Mouse (Mus musculus) stomach, embryonic 14.5 days (tissue): ENCODE measurements around the gene Ntrk2. TPM values are rescaled to one million over a fixed set of nuclear protein-coding genes. Genes with fewer than 3 reads are reported as not detected.

Source experiments
- ATAC-seq: fragments of 200-750 bp; cut with Nextera tagmentation; 2 replicates; pipeline ENCODE4 v1.8.0; 2017; ENCODE audit warnings: low read depth, moderate TSS enrichment; ENCODE audit not compliant: insufficient number of reproducible peaks, insufficient read depth, low FRiP score
- H3K27ac ChIP-seq: fragments of 300-500 bp; sonication (generic); 2 replicates; pipeline ENCODE4 v1.5.1; 2014; ENCODE audit warnings: mild to moderate bottlenecking, low read length, moderate library complexity, mixed read lengths
- H3K27me3 ChIP-seq: fragments of 300-500 bp; sonication (generic); 2 replicates; pipeline ENCODE4 v1.6.1; 2014; ENCODE audit warnings: low read length, control low read depth, mixed read lengths; ENCODE audit not compliant: control insufficient read depth, insufficient read depth
- H3K36me3 ChIP-seq: fragments of 300-500 bp; sonication (generic); 2 replicates; pipeline ENCODE4 v1.6.1; 2014; ENCODE audit warnings: mild to moderate bottlenecking, control low read depth, low read length, moderate library complexity, mixed read lengths; ENCODE audit not compliant: control insufficient read depth, insufficient read depth
- H3K4me1 ChIP-seq: fragments of 300-500 bp; sonication (generic); 2 replicates; pipeline ENCODE4 v1.6.1; 2014; ENCODE audit warnings: low read length, control low read depth, mixed read lengths; ENCODE audit not compliant: control insufficient read depth, insufficient read depth
- H3K4me2 ChIP-seq: fragments of 300-500 bp; sonication (generic); replicated peaks from 2 replicates; pipeline ENCODE4 v1.6.1; 2014; ENCODE audit warnings: low read depth, low read length, control low read depth
- H3K4me3 ChIP-seq: fragments of 300-500 bp; sonication (generic); 2 replicates; pipeline ENCODE4 v1.5.1; 2014; ENCODE audit warnings: low read depth, low read length, control low read depth
- H3K9ac ChIP-seq: fragments of 300-500 bp; sonication (generic); replicated peaks from 2 replicates; pipeline ENCODE4 v1.6.1; 2014; ENCODE audit warnings: low read depth, mild to moderate bottlenecking, control low read depth, low read length, moderate library complexity, mixed read lengths
- H3K9me3 ChIP-seq: fragments of 300-500 bp; sonication (generic); 2 replicates; pipeline ENCODE4 v1.6.1; 2016; ENCODE audit warnings: low read depth, low read length, control low read depth; ENCODE audit not compliant: control insufficient read depth
- WGBS: fragments of 180-500 bp; shearing (Covaris S2); extraction: QIAGEN DNeasy Blood & Tissue Kit; methylation state at CpG from one replicate; pipeline ENCODE4 v1.1.7; 2014; 5-methylcytosine and 5-hydroxymethylcytosine counted together
- polyA plus RNA-seq: library from polyadenylated mRNA; unstranded; fragments of >200 nt; fragmentation: Nextera tagmentation; extraction: Ambion mirVana; gene quantifications from 2 replicates; pipeline ENCODE4 v1.2.1, GENCODE M21; 2014

Gene Ntrk2
- polyA plus RNA-seq, 1 experiment from 2014 or later, result 2.3 TPM

- Histone ChIP-seq H3K27ac (no peak overlapping the region), H3K36me3 (no peaks in the 10 kb centered on the region), H3K4me3 (no peak overlapping the region), H3K4me2 (no peak overlapping the region), H3K9me3 (no peaks in the 10 kb centered on the region), H3K4me1 (no peaks in the 10 kb centered on the region), H3K9ac (no peak overlapping the region), H3K27me3 (no peaks in the 10 kb centered on the region)
- WGBS, result 58% methylated on average over 8 of the region's 8 CpGs
- ATAC-seq, result no peak
Measured at GRCm38 (mm10) chr13:59173840-59174239, 367.5 kb downstream of the Ntrk2 start.

GRCm38 (mm10) chr13:59176021-59176420, 369.7 kb downstream of the Ntrk2 start:
- H3K4me3 ChIP-seq, result no peak overlapping the region
- no peaks in the 10 kb centered on the region for H3K36me3 ChIP-seq
- H3K9ac ChIP-seq, result no peak overlapping the region
- 75% methylated on average over 3 of the region's 3 CpGs for WGBS
- H3K4me1 ChIP-seq, result no peaks in the 10 kb centered on the region
- H3K27ac ChIP-seq, result no peak overlapping the region
- no peaks in the 10 kb centered on the region for H3K9me3 ChIP-seq
- no peak for ATAC-seq
- no peaks in the 10 kb centered on the region for H3K27me3 ChIP-seq
- H3K4me2 ChIP-seq, result no peak overlapping the region

DNA sequence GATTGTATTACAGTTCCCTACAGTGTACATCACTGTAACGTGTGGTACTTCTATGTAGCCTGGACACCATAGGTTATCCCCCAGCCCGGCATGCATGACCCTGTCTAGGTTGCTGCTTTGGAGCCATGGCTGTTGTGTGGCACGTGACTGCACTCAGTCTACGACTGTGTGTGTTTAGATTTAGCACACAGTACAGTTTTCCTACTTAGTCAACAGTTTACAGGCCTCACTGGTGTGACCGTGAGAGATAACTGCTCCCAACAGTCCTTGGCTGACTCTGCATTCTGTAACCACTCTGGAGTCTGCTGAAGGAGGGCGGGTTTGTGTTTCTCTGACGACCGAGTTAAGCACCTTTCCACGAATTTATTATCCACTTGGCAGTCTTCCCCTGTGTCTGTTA, 370.1 kb downstream of the Ntrk2 start:
- Histone ChIP-seq H3K27ac (no peak overlapping the region), H3K4me2 (no peak overlapping the region), H3K27me3 (no peaks in the 10 kb centered on the region), H3K9me3 (no peaks in the 10 kb centered on the region), H3K36me3 (no peaks in the 10 kb centered on the region), H3K4me3 (no peak overlapping the region), H3K9ac (no peak overlapping the region), H3K4me1 (no peaks in the 10 kb centered on the region)
- 66% methylated on average over 9 of the region's 9 CpGs for WGBS
- ATAC-seq, result no peak

DNA sequence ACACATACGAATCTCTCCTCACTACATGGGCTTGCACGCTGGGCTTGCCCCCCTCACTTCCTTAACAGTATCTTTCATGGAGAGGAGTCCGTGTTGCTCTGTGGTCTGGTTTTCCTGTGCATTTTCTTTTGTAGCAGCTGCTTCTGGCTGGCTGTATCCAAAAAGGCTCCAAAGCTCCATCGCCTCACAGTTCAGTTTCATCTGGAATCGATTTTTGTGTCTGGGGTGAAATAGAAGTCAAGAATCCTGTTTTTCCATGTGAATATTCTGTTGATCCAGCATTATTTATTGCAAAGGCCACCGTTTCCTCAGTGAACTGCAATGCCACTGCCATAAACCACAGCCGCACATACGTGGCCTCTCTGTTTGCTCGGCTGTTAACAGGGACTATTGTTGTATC, 370.6 kb downstream of the Ntrk2 start:
- Histone ChIP-seq H3K4me1 (no peaks in the 10 kb centered on the region), H3K36me3 (no peaks in the 10 kb centered on the region), H3K27me3 (no peaks in the 10 kb centered on the region), H3K9ac (no peak overlapping the region), H3K4me2 (no peak overlapping the region), H3K4me3 (no peak overlapping the region), H3K9me3 (no peaks in the 10 kb centered on the region), H3K27ac (no peak overlapping the region)
- no peak for ATAC-seq
- 63% methylated on average over 9 of the region's 9 CpGs for whole genome bisulfite sequencing

- no peak overlapping the region for H3K4me2 ChIP-seq
- 83% methylated on average over 4 of the region's 4 CpGs for WGBS
- H3K36me3 ChIP-seq, result no peaks in the 10 kb centered on the region
- no peaks in the 10 kb centered on the region for H3K27me3 ChIP-seq
- H3K9me3 ChIP-seq, result no peaks in the 10 kb centered on the region
- no peak overlapping the region for H3K4me3 ChIP-seq
- no peak overlapping the region for H3K9ac ChIP-seq
- no peak overlapping the region for H3K27ac ChIP-seq
- H3K4me1 ChIP-seq, result no peaks in the 10 kb centered on the region
- ATAC-seq, result no peak
Measured at GRCm38 (mm10) chr13:59179986-59180385, 373.6 kb downstream of the Ntrk2 start.

DNA sequence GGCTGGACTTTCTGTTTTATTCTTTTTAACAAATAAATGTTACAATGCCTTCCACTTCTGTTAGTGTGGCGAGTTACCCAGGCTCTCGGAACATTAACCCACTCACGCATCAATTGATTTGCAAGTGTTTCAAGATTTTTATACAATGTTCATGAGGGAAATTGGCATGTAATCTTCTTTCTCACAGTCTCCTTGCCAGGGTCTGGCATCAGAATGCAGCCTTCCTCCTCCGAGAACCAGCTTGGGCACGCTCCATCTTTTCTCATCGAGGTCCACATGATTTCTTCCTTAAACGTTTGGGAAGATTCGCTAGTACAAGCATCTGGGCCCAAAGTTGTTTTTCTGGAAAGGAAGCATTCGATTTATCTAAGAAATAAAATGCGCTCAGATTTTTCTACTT, 374.4 kb downstream of the Ntrk2 start:
- Histone ChIP-seq H3K9ac (no peak overlapping the region), H3K27ac (no peak overlapping the region), H3K36me3 (no peaks in the 10 kb centered on the region), H3K4me2 (no peak overlapping the region), H3K4me3 (no peak overlapping the region), H3K4me1 (no peaks in the 10 kb centered on the region), H3K9me3 (no peaks in the 10 kb centered on the region), H3K27me3 (no peaks in the 10 kb centered on the region)
- ATAC-seq, result no peak
- WGBS, result 83% methylated on average over 10 of the region's 10 CpGs

- WGBS, result 64% methylated on average over 16 of the region's 16 CpGs
- Histone ChIP-seq H3K4me3 (no peak overlapping the region), H3K27me3 (no peaks in the 10 kb centered on the region), H3K27ac (no peak overlapping the region), H3K4me1 (no peaks in the 10 kb centered on the region), H3K9me3 (no peaks in the 10 kb centered on the region), H3K4me2 (no peak overlapping the region), H3K36me3 (no peaks in the 10 kb centered on the region), H3K9ac (no peak overlapping the region)
- no peak for ATAC-seq
Measured at GRCm38 (mm10) chr13:59181188-59181947, 375.0 kb downstream of the Ntrk2 start.

DNA sequence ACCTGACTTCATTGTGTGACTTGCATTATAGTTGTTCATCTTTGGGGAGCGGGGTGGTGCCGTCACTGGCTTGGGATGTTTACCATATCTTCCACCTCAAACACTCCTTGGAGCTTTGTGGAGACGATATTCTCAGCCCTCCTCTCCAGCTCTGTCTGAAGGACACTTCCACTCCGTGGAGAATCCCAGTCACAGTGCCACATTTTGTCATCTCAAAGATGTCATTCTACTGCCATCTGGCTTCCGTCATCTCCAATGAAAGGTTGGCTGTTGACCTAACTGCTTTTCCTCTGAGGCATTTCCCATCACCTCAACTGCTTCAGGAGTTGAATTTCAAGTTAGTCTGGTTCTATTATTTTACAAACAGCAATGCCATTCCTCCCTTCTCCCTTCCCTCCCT, 376.3 kb downstream of the Ntrk2 start:
- Histone ChIP-seq H3K27ac (no peak overlapping the region), H3K36me3 (no peaks in the 10 kb centered on the region), H3K9me3 (no peaks in the 10 kb centered on the region), H3K4me3 (no peak overlapping the region), H3K4me1 (no peaks in the 10 kb centered on the region), H3K4me2 (no peak overlapping the region), H3K27me3 (no peaks in the 10 kb centered on the region), H3K9ac (no peak overlapping the region)
- 49% methylated on average over 5 of the region's 5 CpGs for WGBS
- ATAC-seq, result no peak
